Mouse (Mus musculus) midbrain, embryonic 10.5 days (tissue): Measurements from ENCODE around the gene Fbxl2. TPM values are rescaled to one million over a fixed set of nuclear protein-coding genes. Genes with fewer than 3 reads are reported as not detected.

ENCODE experiments used
- DNase-seq: peaks from one replicate; pipeline ENCODE4 v3.0.0-alpha.2; 2017; ENCODE audit warnings: low spot score
- H3K27ac ChIP-seq: fragments of 300-500 bp; sonication (generic); replicated peaks from 2 replicates; pipeline ENCODE4 v1.5.1; 2016; ENCODE audit warnings: mild to moderate bottlenecking
- H3K27me3 ChIP-seq: fragments of 300-500 bp; sonication (generic); 2 replicates; pipeline ENCODE4 v1.6.1; 2016; ENCODE audit warnings: low read depth, mild to moderate bottlenecking; ENCODE audit not compliant: poor library complexity, severe bottlenecking
- H3K36me3 ChIP-seq: fragments of 300-500 bp; sonication (generic); 2 replicates; pipeline ENCODE4 v1.6.1; 2016; ENCODE audit warnings: mild to moderate bottlenecking, moderate library complexity
- H3K4me1 ChIP-seq: fragments of 300-500 bp; sonication (generic); 2 replicates; pipeline ENCODE4 v1.6.1; 2016
- H3K4me3 ChIP-seq: fragments of 300-500 bp; sonication (generic); 2 replicates; pipeline ENCODE4 v1.5.1; 2016; ENCODE audit warnings: mild to moderate bottlenecking, moderate library complexity
- H3K9me3 ChIP-seq: fragments of 300-500 bp; sonication (generic); replicated peaks from 2 replicates; pipeline ENCODE4 v1.6.1; 2016; ENCODE audit warnings: mild to moderate bottlenecking
- WGBS: fragments of 180-500 bp; shearing (Covaris S2); methylation state at CpG from one replicate; pipeline ENCODE4 v1.1.7; 2016; 5-methylcytosine and 5-hydroxymethylcytosine counted together
- polyA plus RNA-seq: library from polyadenylated mRNA; unstranded; fragments of >200 nt; fragmentation: Nextera tagmentation; extraction: Ambion mirVana; gene quantifications from 2 replicates; pipeline ENCODE4 v1.2.1, GENCODE M21; 2016

Gene Fbxl2
- polyA plus RNA-seq, 1 experiment from 2014 or later, result 7.0 TPM

DNA sequence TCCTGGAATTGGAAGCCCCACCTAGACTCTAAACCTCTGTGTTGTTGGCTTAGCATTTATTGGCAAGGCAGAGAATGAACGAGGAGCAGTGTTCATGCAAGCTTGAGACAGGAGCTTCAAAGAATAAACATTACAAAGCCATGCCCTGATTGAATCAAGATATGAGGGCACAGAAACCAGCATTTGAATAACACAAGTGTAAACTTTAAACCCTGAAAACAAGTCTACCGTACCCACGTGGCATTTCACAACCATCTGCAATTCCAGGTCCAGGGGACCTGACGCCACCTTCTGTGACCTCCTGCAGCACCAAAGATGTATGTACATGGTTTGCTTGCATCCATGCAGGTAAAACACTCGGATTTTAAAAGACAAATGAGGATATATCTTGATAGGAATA, 123.3 kb downstream of the Fbxl2 start:
- DNase-seq, result no peak
- Histone ChIP-seq H3K4me1 (no peaks in the 10 kb centered on the region), H3K27ac (no peak overlapping the region), H3K27me3 (no peaks in the 10 kb centered on the region), H3K36me3 (peaks cover 38% of the 10 kb centered on the region), H3K9me3 (no peaks in the 10 kb centered on the region), H3K4me3 (no peak overlapping the region)
- 91% methylated on average over 5 of the region's 5 CpGs for WGBS

DNA sequence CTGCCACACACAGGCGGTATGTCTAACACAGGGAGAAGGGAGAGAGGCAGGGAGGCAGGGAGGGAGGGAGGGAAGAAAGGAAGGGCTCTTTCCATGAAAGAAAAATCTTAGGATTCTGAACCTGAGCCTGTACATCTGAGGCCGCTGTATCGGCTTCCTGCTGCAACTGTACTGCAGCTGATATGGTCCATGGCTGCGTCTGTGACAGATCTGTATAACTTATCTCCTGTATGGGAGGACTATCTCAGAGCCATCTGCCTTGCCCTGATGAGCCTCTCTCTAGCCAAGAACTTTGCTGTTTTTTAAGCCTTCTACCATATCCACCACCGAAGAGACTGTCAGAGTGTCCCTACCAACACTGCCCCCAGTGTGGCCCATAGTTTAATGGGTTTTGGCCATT, 130.2 kb downstream of the Fbxl2 start:
- H3K27me3 ChIP-seq, result no peaks in the 10 kb centered on the region
- H3K4me1 ChIP-seq, result no peaks in the 10 kb centered on the region
- H3K36me3 ChIP-seq, result peaks cover 72% of the 10 kb centered on the region
- no peak overlapping the region for H3K27ac ChIP-seq
- WGBS, result 84% methylated on average over 5 of the region's 5 CpGs
- no peak overlapping the region for H3K4me3 ChIP-seq
- no peaks in the 10 kb centered on the region for H3K9me3 ChIP-seq
- no peak for DNase-seq

Other genes starting within 250 kb of the Fbxl2 start
- gene Ubp1, start 115.3 kb downstream of the Fbxl2 start, polyA plus RNA-seq, result 35.0 and 36.2 TPM in 2 replicates
- 0.25 and 0.51 TPM in 2 replicates for gene Susd5, start 10.9 kb upstream of the Fbxl2 start, polyA plus RNA-seq